ENCODE assay signal across 15 mouse cellular contexts in the genomic region with DNA sequence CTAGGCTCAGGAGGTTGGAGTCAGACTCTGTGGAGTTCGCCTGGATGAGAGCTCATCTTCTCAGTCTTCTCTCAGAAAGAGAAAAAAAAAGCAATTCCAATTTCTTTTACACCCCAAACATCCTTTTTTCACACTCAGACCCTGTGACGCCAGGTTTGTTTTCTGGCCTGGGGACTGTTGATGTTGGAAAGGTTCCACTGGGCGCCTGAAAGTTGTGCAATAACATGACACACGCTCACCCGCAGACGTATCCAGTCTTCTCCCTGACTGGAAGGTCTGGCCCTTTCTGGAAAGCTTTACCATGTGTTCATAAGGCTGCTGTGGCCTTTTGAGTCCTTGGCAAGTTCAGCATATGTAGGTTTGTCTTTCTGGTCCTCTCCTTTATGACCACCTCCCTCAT.
A peak's percentile ranks its signal among the peaks of the same experiment; 100 is the strongest.
DNase-seq lines count a peak whose midpoint lies in the region; ATAC-seq and TF ChIP-seq lines count a peak whose summit lies in the region.
"Had no signal": no experiment of that assay in that cellular context is flagged by ENCODE, and none has a peak within 500 bp of the region (broad histone marks: within the 10 kb centered on the region; RNA-seq: fewer than 3 reads in every experiment).

No protein-coding gene starts in this region.

- no peak for ATAC-seq in kidney, embryonic 15.5 days (replicated peaks; ENCODE audit: low FRiP score)
- peak; percentile 71 for ATAC-seq in heart, embryonic 12.5 days (ENCODE audit: insufficient number of reproducible peaks, low FRiP score)
- no peak for ATAC-seq in midbrain, embryonic 16.5 days

- H3K4me1 ChIP-seq in kidney, adult 2 months (ENCODE audit: control insufficient read depth, insufficient read depth, low read length) = no peaks in the 10 kb centered on the region
- H3K4me1 ChIP-seq in kidney, embryonic 15.5 days = 0 out of 2 replicates have a peak, but pooled peaks cover 4% of the 10 kb centered on the region
- no peaks in the 10 kb centered on the region for H3K4me1 ChIP-seq in heart, embryonic 12.5 days (replicated peaks)
- H3K4me1 ChIP-seq in midbrain, embryonic 16.5 days (ENCODE audit: control insufficient read depth, insufficient read depth, low read length) = no peaks in the 10 kb centered on the region
- H3K4me1 ChIP-seq: embryonic facial prominence, embryonic 15.5 days; midbrain, embryonic 12.5 days; neural tube, embryonic 13.5 days had no signal

- H3K27ac ChIP-seq in kidney, adult 2 months (ENCODE audit: insufficient read depth, low read depth, low read length) = no peak overlapping the region
- H3K27ac ChIP-seq in kidney, embryonic 15.5 days = no peak overlapping the region
- no peak overlapping the region for H3K27ac ChIP-seq in heart, embryonic 12.5 days (ENCODE audit: poor library complexity, severe bottlenecking)
- H3K27ac ChIP-seq in midbrain, embryonic 16.5 days (ENCODE audit: low read length) = no peak overlapping the region
- H3K27ac ChIP-seq: embryonic facial prominence, embryonic 15.5 days; layer of hippocampus, adult 2 months; midbrain, embryonic 12.5 days; neural tube, embryonic 13.5 days had no signal

- WGBS in kidney, adult 2 months = 61% methylated on average over 6 of the region's 6 CpGs
- WGBS in kidney, embryonic 15.5 days = 55% methylated on average over 6 of the region's 6 CpGs
- 60% methylated on average over 6 of the region's 6 CpGs for WGBS in heart, embryonic 12.5 days
- WGBS in midbrain, embryonic 16.5 days = 86% methylated on average over 6 of the region's 6 CpGs

- no peaks in the 10 kb centered on the region for H3K27me3 ChIP-seq in kidney, adult 2 months (replicated peaks; ENCODE audit: control insufficient read depth, insufficient read depth, low read length)
- peaks cover 63% of the 10 kb centered on the region for H3K27me3 ChIP-seq in kidney, embryonic 15.5 days
- H3K27me3 ChIP-seq in heart, embryonic 12.5 days (replicated peaks) = no peaks in the 10 kb centered on the region; the same call in 1 of the 2 replicates
- H3K27me3 ChIP-seq in midbrain, embryonic 16.5 days (ENCODE audit: control insufficient read depth, insufficient read depth, low read depth, low read length) = no peaks in the 10 kb centered on the region
- H3K27me3 ChIP-seq: embryonic facial prominence, embryonic 15.5 days; neural tube, embryonic 13.5 days had no signal

- no peaks in the 10 kb centered on the region for H3K36me3 ChIP-seq in kidney, adult 2 months (ENCODE audit: control insufficient read depth, insufficient read depth, low read length)
- no peaks in the 10 kb centered on the region for H3K36me3 ChIP-seq in kidney, embryonic 15.5 days
- H3K36me3 ChIP-seq in heart, embryonic 12.5 days = no peaks in the 10 kb centered on the region
- H3K36me3 ChIP-seq in midbrain, embryonic 16.5 days (ENCODE audit: control insufficient read depth, insufficient read depth, low read length) = no peaks in the 10 kb centered on the region
- H3K36me3 ChIP-seq: embryonic facial prominence, embryonic 15.5 days; neural tube, embryonic 13.5 days had no signal

- H3K4me2 ChIP-seq in kidney, embryonic 15.5 days = no peak overlapping the region
- no peak overlapping the region for H3K4me2 ChIP-seq in heart, embryonic 12.5 days
- H3K4me2 ChIP-seq in midbrain, embryonic 16.5 days (ENCODE audit: low read length) = no peak overlapping the region
- H3K4me2 ChIP-seq: embryonic facial prominence, embryonic 15.5 days; lung, embryonic 14.5 days; midbrain, embryonic 12.5 days; neural tube, embryonic 13.5 days had no signal

- no peaks in the 10 kb centered on the region for H3K9me3 ChIP-seq in kidney, embryonic 15.5 days (replicated peaks)
- no peaks in the 10 kb centered on the region for H3K9me3 ChIP-seq in heart, embryonic 12.5 days (replicated peaks)
- no peaks in the 10 kb centered on the region for H3K9me3 ChIP-seq in midbrain, embryonic 16.5 days (replicated peaks; ENCODE audit: control insufficient read depth, low read length, poor library complexity, severe bottlenecking)
- H3K9me3 ChIP-seq: embryonic facial prominence, embryonic 15.5 days; midbrain, embryonic 12.5 days; neural tube, embryonic 13.5 days had no signal

- DNase-seq in kidney, adult 2 months = peak; percentile 13
- peak; percentile 20 to 44 for DNase-seq in urinary bladder, postnatal 36 days (ENCODE audit: low spot score in 2 of 2)
- no peak for DNase-seq in urinary bladder, adult 2 months (ENCODE audit: low spot score)
- DNase-seq in skeletal muscle tissue, adult 2 months (ENCODE audit: low read depth, low spot score) = peak; percentile 27
- no peak for DNase-seq in layer of hippocampus, postnatal 14 days (ENCODE audit: low spot score in 2 of 2)
- DNase-seq: cerebellum, postnatal 36 days; lung, embryonic 14.5 days; right cerebral cortex, postnatal 14 days had no signal

- TF ChIP-seq POLR2A in kidney, adult 2 months (IDR thresholded peaks at IDR 0.05; ENCODE audit: low read depth, low read length) = no peak

- no peak overlapping the region for H3K9ac ChIP-seq in kidney, embryonic 15.5 days
- H3K9ac ChIP-seq in heart, embryonic 12.5 days = no peak overlapping the region
- H3K9ac ChIP-seq in midbrain, embryonic 16.5 days (ENCODE audit: low read depth, low read length) = no peak overlapping the region
- H3K9ac ChIP-seq: embryonic facial prominence, embryonic 15.5 days; lung, embryonic 14.5 days; midbrain, embryonic 12.5 days; neural tube, embryonic 13.5 days had no signal

- H3K4me3 ChIP-seq in kidney, adult 2 months (ENCODE audit: insufficient read depth, low read depth, low read length) = no peak overlapping the region
- no peak overlapping the region for H3K4me3 ChIP-seq in kidney, embryonic 15.5 days (replicated peaks)
- no peak overlapping the region for H3K4me3 ChIP-seq in heart, embryonic 12.5 days
- H3K4me3 ChIP-seq in midbrain, embryonic 16.5 days (ENCODE audit: low read depth, low read length) = no peak overlapping the region
- H3K4me3 ChIP-seq: embryonic facial prominence, embryonic 15.5 days; layer of hippocampus, adult 2 months; midbrain, embryonic 12.5 days; neural tube, embryonic 13.5 days had no signal

- no peak for TF ChIP-seq CTCF in kidney, adult 2 months (conservative IDR thresholded peaks at IDR 0.05; ENCODE audit: insufficient read depth, insufficient read length, low read depth, low read length)

Comparison
In these comparisons a context has a peak if more than half of its experiments do, and no peak if none do; other contexts are left out.
1. DNase-seq: peak in kidney, adult 2 months (single experiment), urinary bladder, postnatal 36 days (2 of 2) and skeletal muscle tissue, adult 2 months (single experiment); none in urinary bladder, adult 2 months (single experiment) and layer of hippocampus, postnatal 14 days (0 of 2).